Mouse (Mus musculus) myocyte (in vitro differentiated cells): Measurements from ENCODE around the gene Zfhx3. TPM values are rescaled to one million over a fixed set of nuclear protein-coding genes. Genes with fewer than 3 reads are reported as not detected.

Experiments
- H3K27me3 ChIP-seq: one replicate; pipeline ENCODE4 v1.6.1; 2011; ENCODE audit not compliant: control insufficient read depth, insufficient read depth, insufficient read length
- H3K36me3 ChIP-seq: one replicate; pipeline ENCODE4 v1.6.1; 2011; ENCODE audit not compliant: control insufficient read depth, insufficient read depth
- H3K4me2 ChIP-seq: one replicate; pipeline ENCODE4 v1.6.1; 2011; ENCODE audit warnings: low read depth, control low read depth
- H3K4me3 ChIP-seq: one replicate; pipeline ENCODE4 v1.5.1; 2011; ENCODE audit warnings: mild to moderate bottlenecking, control low read depth, moderate library complexity
- H3K79me2 ChIP-seq: one replicate; pipeline ENCODE4 v1.6.1; 2011; ENCODE audit not compliant: control insufficient read depth, insufficient read depth
- H3ac ChIP-seq: one replicate; pipeline ENCODE4 v1.6.1; 2011; ENCODE audit not compliant: control insufficient read depth, insufficient read length
- CEBPB ChIP-seq: IDR thresholded peaks from 2 replicates; pipeline ENCODE4 v1.6.1; 2011; ENCODE audit warnings: mild to moderate bottlenecking, moderate library complexity; ENCODE audit not compliant: poor library complexity, insufficient read depth, severe bottlenecking
- E2F4 ChIP-seq: IDR thresholded peaks from one replicate; pipeline ENCODE4 v1.6.1; 2011; ENCODE audit warnings: mild to moderate bottlenecking, control low read depth, moderate library complexity; ENCODE audit not compliant: insufficient read depth
- MAX ChIP-seq: IDR thresholded peaks from one replicate; pipeline ENCODE4 v1.6.1; 2011; ENCODE audit warnings: low read depth, mild to moderate bottlenecking, control low read depth
- MYOD1 ChIP-seq, 3 experiments: IDR thresholded peaks; one replicate each; pipeline ENCODE4 v1.6.1; 2011; ENCODE audit warnings: control low read depth in 2 of 3, low read depth in 2 of 3, mild to moderate bottlenecking in 2 of 3, moderate library complexity in 1 of 3; ENCODE audit not compliant: insufficient read length in 2 of 3, control insufficient read depth in 1 of 3
- MYOG ChIP-seq, 3 experiments: IDR thresholded peaks; one replicate each; pipeline ENCODE4 v1.6.1; 2011; ENCODE audit warnings: control low read depth in 2 of 3, low read depth in 2 of 3, mild to moderate bottlenecking in 2 of 3; ENCODE audit not compliant: insufficient read length in 2 of 3, control insufficient read depth in 1 of 3, insufficient read depth in 1 of 3
- POLR2A ChIP-seq: IDR thresholded peaks from one replicate; pipeline ENCODE4 v1.6.1; 2011; ENCODE audit warnings: low read depth, mild to moderate bottlenecking, control low read depth, moderate library complexity; ENCODE audit not compliant: insufficient read length
- POLR2AphosphoS2 ChIP-seq: IDR thresholded peaks from one replicate; pipeline ENCODE4 v1.6.1; 2011; ENCODE audit warnings: low read depth, control low read depth; ENCODE audit not compliant: insufficient read length
- REST ChIP-seq: IDR thresholded peaks from one replicate; pipeline ENCODE4 v1.6.1; 2011; ENCODE audit warnings: mild to moderate bottlenecking, control low read depth, moderate library complexity; ENCODE audit not compliant: insufficient read depth, insufficient read length
- SRF ChIP-seq: IDR thresholded peaks from one replicate; pipeline ENCODE4 v1.6.1; 2011; ENCODE audit warnings: low read depth; ENCODE audit not compliant: control insufficient read depth, insufficient read length
- TCF12 ChIP-seq: IDR thresholded peaks from one replicate; pipeline ENCODE4 v1.6.1; 2011; ENCODE audit warnings: mild to moderate bottlenecking, control low read depth; ENCODE audit not compliant: poor library complexity, insufficient read depth, severe bottlenecking
- TCF3 ChIP-seq: IDR thresholded peaks from one replicate; pipeline ENCODE4 v1.6.1; 2011; ENCODE audit warnings: low read depth, control low read depth; ENCODE audit not compliant: insufficient read length
- USF1 ChIP-seq: IDR thresholded peaks from one replicate; pipeline ENCODE4 v1.6.1; 2011; ENCODE audit warnings: low read depth, mild to moderate bottlenecking, control low read depth, moderate library complexity
- polyA plus RNA-seq: library from polyadenylated mRNA; unstranded; fragments of >200 nt; fragmentation: generic; extraction: Trizol; gene quantifications from one replicate; pipeline ENCODE4 v1.2.1, GENCODE M21; 2012; ENCODE audit warnings: missing spikeins

Gene Zfhx3
- polyA plus RNA-seq, 1 experiment: 3.0 TPM

GRCm38 (mm10) chr8:108726541-108727241, 784.2 kb downstream of the Zfhx3 start:
- H3K27me3 ChIP-seq: no peaks in the 10 kb centered on the region
- peaks cover 91% of the 10 kb centered on the region for H3K79me2 ChIP-seq
- no peak overlapping the region for H3K4me3 ChIP-seq
- H3K36me3 ChIP-seq: no peaks in the 10 kb centered on the region
- no peak for TF ChIP-seq MYOG (IDR thresholded peaks at IDR 0.05; ENCODE audit: control insufficient read depth in 1 of 3, insufficient read depth in 1 of 3, insufficient read length in 2 of 3, low read depth in 2 of 3)
- no peak for TF ChIP-seq MYOD1 (IDR thresholded peaks at IDR 0.05; ENCODE audit: control insufficient read depth in 1 of 3, insufficient read length in 2 of 3, low read depth in 2 of 3)
- TF ChIP-seq USF1: no peak
- TF ChIP-seq SRF: no peak
- no peak for TF ChIP-seq POLR2AphosphoS2
- TF ChIP-seq TCF3: no peak
- no peak for TF ChIP-seq MAX
- no peak for TF ChIP-seq CEBPB
- no peak for TF ChIP-seq POLR2A
- H3K4me2 ChIP-seq: no peak overlapping the region
- no peak overlapping the region for H3ac ChIP-seq

GRCm38 (mm10) chr8:108729169-108729568, 786.7 kb downstream of the Zfhx3 start:
- Histone ChIP-seq H3K27me3 (no peaks in the 10 kb centered on the region), H3K4me3 (no peak overlapping the region), H3K4me2 (no peak overlapping the region), H3K36me3 (no peaks in the 10 kb centered on the region), H3K79me2 (peaks cover 97% of the 10 kb centered on the region), H3ac (no peak overlapping the region)
- no peak for TF ChIP-seq TCF3
- no peak for TF ChIP-seq E2F4
- TF ChIP-seq CEBPB: no peak
- TF ChIP-seq MAX: no peak
- TF ChIP-seq MYOG (IDR thresholded peaks at IDR 0.05; ENCODE audit: control insufficient read depth in 1 of 3, insufficient read depth in 1 of 3, insufficient read length in 2 of 3, low read depth in 2 of 3): no peak
- TF ChIP-seq REST: no peak
- TF ChIP-seq SRF: no peak
- no peak for TF ChIP-seq POLR2A
- TF ChIP-seq USF1: no peak
- TF ChIP-seq MYOD1 (IDR thresholded peaks at IDR 0.05; ENCODE audit: control insufficient read depth in 1 of 3, insufficient read length in 2 of 3, low read depth in 2 of 3): no peak
- no peak for TF ChIP-seq POLR2AphosphoS2

GRCm38 (mm10) chr8:108729667-108730329, 787.4 kb downstream of the Zfhx3 start:
- Histone ChIP-seq H3ac (no peak overlapping the region), H3K79me2 (peaks cover 97% of the 10 kb centered on the region), H3K4me3 (no peak overlapping the region), H3K27me3 (no peaks in the 10 kb centered on the region), H3K36me3 (no peaks in the 10 kb centered on the region), H3K4me2 (no peak overlapping the region)
- no peak for TF ChIP-seq MAX
- no peak for TF ChIP-seq E2F4
- TF ChIP-seq TCF3: no peak
- no peak for TF ChIP-seq POLR2AphosphoS2
- TF ChIP-seq REST: no peak
- no peak for TF ChIP-seq TCF12
- no peak for TF ChIP-seq POLR2A
- TF ChIP-seq USF1: no peak
- TF ChIP-seq MYOD1 (IDR thresholded peaks at IDR 0.05; ENCODE audit: control insufficient read depth in 1 of 3, insufficient read length in 2 of 3, low read depth in 2 of 3): no peak
- no peak for TF ChIP-seq CEBPB
- TF ChIP-seq SRF: no peak
- TF ChIP-seq MYOG (IDR thresholded peaks at IDR 0.05; ENCODE audit: control insufficient read depth in 1 of 3, insufficient read depth in 1 of 3, insufficient read length in 2 of 3, low read depth in 2 of 3): no peak

- H3K27me3 ChIP-seq: no peaks in the 10 kb centered on the region
- no peak overlapping the region for H3K4me2 ChIP-seq
- H3K4me3 ChIP-seq: no peak overlapping the region
- peaks cover 97% of the 10 kb centered on the region for H3K79me2 ChIP-seq
- H3ac ChIP-seq: no peak overlapping the region
- TF ChIP-seq MYOG (IDR thresholded peaks at IDR 0.05; ENCODE audit: control insufficient read depth in 1 of 3, insufficient read depth in 1 of 3, insufficient read length in 2 of 3, low read depth in 2 of 3) (no peak), POLR2AphosphoS2 (no peak), E2F4 (no peak)
- H3K36me3 ChIP-seq: no peaks in the 10 kb centered on the region
These were observed 788.5 kb downstream of the Zfhx3 start for GRCm38 (mm10) chr8:108730907-108731440.
